ENCODE assay signal across 8 mouse cellular contexts in the genomic region with DNA sequence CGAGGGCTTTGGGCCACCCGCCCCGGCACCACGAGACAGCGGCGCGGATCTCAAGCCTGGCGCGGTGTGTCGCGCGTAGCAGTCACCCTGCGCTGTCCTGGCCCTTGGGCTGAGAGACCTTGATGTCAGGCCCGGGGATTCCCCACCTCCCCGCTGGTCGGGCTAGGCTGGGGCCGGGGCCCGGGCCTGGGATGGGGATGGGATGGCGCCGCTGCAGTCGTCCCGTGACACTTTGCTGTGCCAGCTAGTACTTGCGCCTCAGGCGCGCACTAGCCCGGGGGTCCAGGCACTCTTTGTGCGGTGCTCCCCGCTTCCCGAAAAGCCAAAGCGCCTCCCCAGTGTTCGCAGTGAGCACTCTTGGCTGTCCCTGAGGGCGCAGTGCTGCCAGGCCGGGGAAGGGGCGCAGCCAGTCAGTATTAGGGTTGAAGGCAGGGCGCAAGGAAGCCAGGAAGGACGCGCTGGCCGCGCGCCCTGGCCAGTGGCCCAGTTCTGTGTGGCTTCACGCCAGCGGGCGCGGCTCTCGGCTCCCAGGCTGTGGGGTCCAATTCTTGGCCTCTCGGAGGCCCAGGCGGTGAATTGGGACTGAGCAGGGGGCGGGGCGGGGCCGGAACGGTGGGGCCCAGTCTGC. TPM values are rescaled to one million over a fixed set of nuclear protein-coding genes. Genes with fewer than 3 reads are reported as not detected.
DNase-seq lines count a peak whose midpoint lies in the region; ATAC-seq and TF ChIP-seq lines count a peak whose summit lies in the region.

No protein-coding gene starts in this region.

- H3K4me1 ChIP-seq in ES-Bruce4 (ENCODE audit: control insufficient read depth, insufficient read depth, low read length), result no peaks in the 10 kb centered on the region

- no peaks in the 10 kb centered on the region for H3K27me3 ChIP-seq in ES-Bruce4 (ENCODE audit: control insufficient read depth, insufficient read depth, low read length, poor library complexity, severe bottlenecking)

- no peak for TF ChIP-seq POLR2A in ES-Bruce4 (IDR thresholded peaks at IDR 0.05; ENCODE audit: insufficient read depth, low read length)

- peak; percentile 55 to 83 for DNase-seq in cerebellum, adult 18-20 months
- peak; percentile 45 to 76 for DNase-seq in frontal cortex, adult 2 months (ENCODE audit: extremely low spot score in 1 of 2, low spot score in 1 of 2)
- peak; percentile 95 for DNase-seq in heart, postnatal 4 days
- DNase-seq in layer of hippocampus, adult 8-10 months (ENCODE audit: low spot score in 2 of 2), result peak; percentile 76 to 84
- peak; percentile 82 to 88 for DNase-seq in lung, adult 18-20 months
- DNase-seq in ovary, postnatal 36 days (ENCODE audit: low spot score), result peak; percentile 90

- peak overlapping the region; percentile 17 for H3K9ac ChIP-seq in ES-Bruce4 (ENCODE audit: low read depth, poor library complexity, severe bottlenecking)

- H3K36me3 ChIP-seq in ES-Bruce4 (ENCODE audit: control insufficient read depth, insufficient read depth, low read length, poor library complexity, severe bottlenecking), result 0 out of 2 replicates have a peak, but pooled peaks cover 4% of the 10 kb centered on the region

- ATAC-seq in erythroid progenitor cell, adult 5-6 weeks (replicated peaks; ENCODE audit: low FRiP score, poor library complexity, severe bottlenecking), result no peak

- no peak for TF ChIP-seq CTCF in ES-Bruce4 (IDR thresholded peaks at IDR 0.05; ENCODE audit: low read depth, low read length)

- H3K27ac ChIP-seq in ES-Bruce4 (ENCODE audit: insufficient read depth, low read length), result no peak overlapping the region

- no peaks in the 10 kb centered on the region for H3K9me3 ChIP-seq in ES-Bruce4 (replicated peaks; ENCODE audit: control insufficient read depth, insufficient read depth, low read length, poor library complexity, severe bottlenecking)

- no peak for TF ChIP-seq EP300 in ES-Bruce4 (IDR thresholded peaks at IDR 0.05; ENCODE audit: insufficient read depth, low read depth, low read length)

- H3K4me3 ChIP-seq in ES-Bruce4 (ENCODE audit: low read depth, low read length), result peak overlapping the region; percentile 48

RNA-seq across cellular contexts. Expression of a gene that starts 5.7 kb away (rescaled TPM):
- 6.2 and 7.5 TPM in 2 replicates for polyA plus RNA-seq in ES-Bruce4 (2011; ENCODE audit: insufficient read depth, insufficient read length, low read depth, missing spikeins)
- 31.1 and 32.0 TPM in 2 replicates for polyA plus RNA-seq in frontal cortex, adult 2 months (2012; rRNA removed)
- total RNA-seq in heart, postnatal 4 days (2021), result 10 to 100 TPM; 28.4 to 28.5 TPM
- 10 to 100 TPM; 37.1 to 44.0 (median 40.6) TPM for total RNA-seq in layer of hippocampus, adult 8-10 months (2022)
- total RNA-seq in erythroid progenitor cell, adult 5-6 weeks (2015; ENCODE audit: low replicate concordance), result 1.1 TPM in 1 of 2 replicates, not detected in the other
- 0.39 TPM in 1 of 2 replicates, not detected in the other for total RNA-seq in erythroid progenitor cell, adult 5-6 weeks (2017; ENCODE audit: low replicate concordance)

RNA-seq across cellular contexts. Expression of a gene that starts 40.3 kb away (rescaled TPM):
- 43.8 and 56.3 TPM in 2 replicates for polyA plus RNA-seq in ES-Bruce4 (2011; ENCODE audit: insufficient read depth, insufficient read length, low read depth, missing spikeins)
- 20.1 and 21.8 TPM in 2 replicates for polyA plus RNA-seq in frontal cortex, adult 2 months (2012; rRNA removed)
- total RNA-seq in heart, postnatal 4 days (2021), result 10 to 100 TPM; 29.4 to 30.8 TPM
- total RNA-seq in layer of hippocampus, adult 8-10 months (2022), result 10 to 100 TPM; 31.8 to 36.3 (median 33.9) TPM
- total RNA-seq in erythroid progenitor cell, adult 5-6 weeks (2015; ENCODE audit: low replicate concordance), result 4.2 TPM in 1 of 2 replicates, not detected in the other
- 0.15 and 2.2 TPM in 2 replicates for total RNA-seq in erythroid progenitor cell, adult 5-6 weeks (2017; ENCODE audit: low replicate concordance)

RNA-seq across cellular contexts. Expression of a gene that starts 59.9 kb away (rescaled TPM):
- polyA plus RNA-seq in ES-Bruce4 (2011; ENCODE audit: insufficient read depth, insufficient read length, low read depth, missing spikeins), result 162 and 178 TPM in 2 replicates
- polyA plus RNA-seq in frontal cortex, adult 2 months (2012; rRNA removed), result 724 and 734 TPM in 2 replicates
- 100 to 1,000 TPM; 119 TPM for total RNA-seq in heart, postnatal 4 days (2021)
- 100 to 1,000 TPM; 723 to 801 (median 747) TPM for total RNA-seq in layer of hippocampus, adult 8-10 months (2022)
- total RNA-seq in erythroid progenitor cell, adult 5-6 weeks (2015; ENCODE audit: low replicate concordance), result 110 and 116 TPM in 2 replicates
- 55.3 and 60.5 TPM in 2 replicates for total RNA-seq in erythroid progenitor cell, adult 5-6 weeks (2017; ENCODE audit: low replicate concordance)

Comparison
In these comparisons a context has a peak if more than half of its experiments do, and no peak if none do; other contexts are left out.
1. RNA of a gene that starts 5.7 kb away (total RNA-seq): 37.1 to 44.0 TPM in layer of hippocampus, adult 8-10 months and 28.4 to 28.5 TPM in heart, postnatal 4 days; 0.39 to 1.1 TPM in erythroid progenitor cell, adult 5-6 weeks; every median in the first group is over 10 times any median in the second.
2. RNA of a gene that starts 40.3 kb away (total RNA-seq): 31.8 to 36.3 TPM in layer of hippocampus, adult 8-10 months and 29.4 to 30.8 TPM in heart, postnatal 4 days; 0.15 to 4.2 TPM in erythroid progenitor cell, adult 5-6 weeks; every median in the first group is over 4 times any median in the second.
3. RNA of a gene that starts 59.9 kb away (total RNA-seq): 723 to 801 TPM in layer of hippocampus, adult 8-10 months; 119 TPM in heart, postnatal 4 days and 55.3 to 116 TPM in erythroid progenitor cell, adult 5-6 weeks; every median in the first group is over 4 times any median in the second.
4. Peak in every context shown above with its lines, with median percentiles within 50 percentile points of each other: DNase-seq.